Mouse (Mus musculus) megakaryocyte, embryonic 14.5 days (primary cell): ENCODE data around the gene Borcs5. TPM values are rescaled to one million over a fixed set of nuclear protein-coding genes. Genes with fewer than 3 reads are reported as not detected.

Experiments
- H3K27me3 ChIP-seq: replicated peaks from 2 replicates; pipeline ENCODE3; 2012; ENCODE audit warnings: inconsistent platforms
- H3K36me3 ChIP-seq: replicated peaks from 2 replicates; pipeline ENCODE3; 2012; ENCODE audit warnings: low read length, inconsistent platforms, mixed read lengths
- H3K4me1 ChIP-seq: 2 replicates; pipeline ENCODE4 v1.6.1; 2012; ENCODE audit warnings: inconsistent platforms
- H3K4me3 ChIP-seq: replicated peaks from 2 replicates; pipeline ENCODE3; 2012; ENCODE audit warnings: moderate library complexity, mild to moderate bottlenecking, inconsistent platforms
- H3K9me3 ChIP-seq: 2 replicates; pipeline ENCODE4 v1.6.1; 2012; ENCODE audit warnings: inconsistent platforms
- FLI1 ChIP-seq: IDR thresholded peaks from 2 replicates; pipeline ENCODE4 v1.6.1; 2012; ENCODE audit warnings: low read length, inconsistent platforms, mixed read lengths
- GATA1 ChIP-seq: IDR thresholded peaks from 3 replicates; pipeline ENCODE4 v1.6.1; 2012; ENCODE audit warnings: mixed read lengths, low read length, inconsistent platforms, borderline replicate concordance
- polyA plus RNA-seq: library from polyadenylated mRNA; stranded (reverse); fragments of >175 nt; gene quantifications from 2 replicates; pipeline ENCODE4 v1.2.3, GENCODE M21; 2012; ENCODE audit warnings: low replicate concordance; ENCODE audit not compliant: insufficient read depth

Borcs5 gene
- polyA plus RNA-seq, 1 experiment = 15.7 TPM

- no peak for TF ChIP-seq GATA1
- TF ChIP-seq FLI1 = no peak
- Histone ChIP-seq H3K27me3 (peaks cover 13% of the 10 kb centered on the region), H3K4me1 (peaks cover 5% of the 10 kb centered on the region), H3K4me3 (no peak overlapping the region), H3K36me3 (no peaks in the 10 kb centered on the region), H3K9me3 (no peaks in the 10 kb centered on the region)
Measured at GRCm38 (mm10) chr6:134606540-134606939, 32.8 kb upstream of the Borcs5 start.

GRCm38 (mm10) chr6:134606949-134607746 is 32.2 kb upstream of the Borcs5 start:
- peak overlapping the region; percentile 4 for H3K4me3 ChIP-seq
- H3K27me3 ChIP-seq = peaks cover 13% of the 10 kb centered on the region
- H3K36me3 ChIP-seq = no peaks in the 10 kb centered on the region
- peaks cover 5% of the 10 kb centered on the region for H3K4me1 ChIP-seq
- TF ChIP-seq GATA1 (no peak), FLI1 (no peak)
- H3K9me3 ChIP-seq = no peaks in the 10 kb centered on the region

DNA sequence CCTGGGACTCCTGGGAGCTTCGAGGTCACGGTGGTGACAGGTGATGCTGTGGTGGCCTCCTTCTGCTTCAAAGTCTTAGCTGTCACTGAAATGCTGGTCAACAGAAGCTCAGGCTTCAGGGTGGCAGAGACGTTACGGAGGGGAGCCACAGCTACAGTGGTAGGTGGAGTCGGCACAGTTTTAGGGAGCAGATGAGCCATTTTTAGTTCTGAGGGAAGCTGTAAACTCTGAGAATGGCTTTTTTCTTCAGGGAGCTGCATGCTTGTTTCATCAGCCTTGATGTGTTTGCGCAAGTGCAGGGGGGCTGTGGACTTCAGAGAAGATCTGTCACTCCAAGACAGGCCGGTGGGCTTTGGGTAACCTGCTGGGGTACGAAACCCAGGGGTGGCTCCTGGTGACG is 28.9 kb upstream of the Borcs5 start:
- Histone ChIP-seq H3K9me3 (no peaks in the 10 kb centered on the region), H3K4me3 (no peak overlapping the region), H3K27me3 (peaks cover 5% of the 10 kb centered on the region), H3K4me1 (peaks cover 8% of the 10 kb centered on the region), H3K36me3 (no peaks in the 10 kb centered on the region)
- no peak for TF ChIP-seq FLI1
- TF ChIP-seq GATA1 = no peak

- Histone ChIP-seq H3K9me3 (no peaks in the 10 kb centered on the region), H3K36me3 (no peaks in the 10 kb centered on the region), H3K4me1 (peaks cover 8% of the 10 kb centered on the region), H3K4me3 (no peak overlapping the region), H3K27me3 (no peaks in the 10 kb centered on the region)
- TF ChIP-seq GATA1 (no peak), FLI1 (no peak)
Measured at GRCm38 (mm10) chr6:134611896-134612295, 27.4 kb upstream of the Borcs5 start.

GRCm38 (mm10) chr6:134614322-134614721 is 25.0 kb upstream of the Borcs5 start:
- H3K4me1 ChIP-seq = peaks cover 3% of the 10 kb centered on the region; the same call in 1 of the 2 replicates
- no peaks in the 10 kb centered on the region for H3K27me3 ChIP-seq
- no peak overlapping the region for H3K4me3 ChIP-seq
- H3K9me3 ChIP-seq = no peaks in the 10 kb centered on the region
- TF ChIP-seq FLI1 (no peak), GATA1 (no peak)
- no peaks in the 10 kb centered on the region for H3K36me3 ChIP-seq

- Histone ChIP-seq H3K27me3 (no peaks in the 10 kb centered on the region), H3K36me3 (no peaks in the 10 kb centered on the region), H3K4me1 (peaks cover 3% of the 10 kb centered on the region; the same call in 1 of the 2 replicates), H3K4me3 (peak overlapping the region; percentile 84), H3K9me3 (no peaks in the 10 kb centered on the region)
- no peak for TF ChIP-seq FLI1
- TF ChIP-seq GATA1 = no peak
Measured at GRCm38 (mm10) chr6:134614723-134615648, 24.3 kb upstream of the Borcs5 start.

DNA sequence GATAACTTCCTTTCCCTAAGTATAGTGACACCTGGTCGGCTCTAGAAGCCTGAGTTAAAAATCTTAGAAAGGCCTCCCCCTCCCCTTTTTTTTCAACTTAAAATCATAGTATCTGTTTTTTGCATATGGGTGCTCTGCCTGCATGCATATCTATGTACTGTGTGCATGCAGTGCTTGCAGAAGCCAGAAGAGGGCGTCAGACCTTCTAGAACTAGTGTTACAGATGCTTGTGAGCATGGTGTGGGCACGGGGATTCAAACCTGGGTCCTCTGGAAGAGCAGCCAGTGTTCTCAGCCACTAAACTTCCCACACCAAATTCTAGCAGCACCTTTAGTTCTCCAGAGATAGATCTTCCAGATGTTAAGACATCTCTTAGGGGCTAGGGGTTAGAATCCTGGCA is 21.7 kb upstream of the Borcs5 start:
- Histone ChIP-seq H3K4me3 (no peak overlapping the region), H3K9me3 (no peaks in the 10 kb centered on the region), H3K27me3 (no peaks in the 10 kb centered on the region), H3K4me1 (peaks cover 15% of the 10 kb centered on the region), H3K36me3 (no peaks in the 10 kb centered on the region)
- TF ChIP-seq FLI1 (no peak), GATA1 (no peak)

- no peak overlapping the region for H3K4me3 ChIP-seq
- H3K4me1 ChIP-seq = peaks cover 16% of the 10 kb centered on the region
- no peaks in the 10 kb centered on the region for H3K36me3 ChIP-seq
- H3K9me3 ChIP-seq = no peaks in the 10 kb centered on the region
- H3K27me3 ChIP-seq = no peaks in the 10 kb centered on the region
- TF ChIP-seq FLI1 (no peak), GATA1 (no peak)
Measured at GRCm38 (mm10) chr6:134620129-134620528, 19.2 kb upstream of the Borcs5 start.

- peaks cover 16% of the 10 kb centered on the region for H3K4me1 ChIP-seq
- no peaks in the 10 kb centered on the region for H3K36me3 ChIP-seq
- no peak overlapping the region for H3K4me3 ChIP-seq
- H3K27me3 ChIP-seq = no peaks in the 10 kb centered on the region
- TF ChIP-seq FLI1 (no peak), GATA1 (no peak)
- no peaks in the 10 kb centered on the region for H3K9me3 ChIP-seq
Measured at GRCm38 (mm10) chr6:134620846-134621551, 18.3 kb upstream of the Borcs5 start.

GRCm38 (mm10) chr6:134621552-134621949 is 17.8 kb upstream of the Borcs5 start:
- no peaks in the 10 kb centered on the region for H3K36me3 ChIP-seq
- TF ChIP-seq GATA1 = no peak
- no peak for TF ChIP-seq FLI1
- H3K4me3 ChIP-seq = peak overlapping the region; percentile 44
- H3K9me3 ChIP-seq = no peaks in the 10 kb centered on the region
- no peaks in the 10 kb centered on the region for H3K27me3 ChIP-seq
- H3K4me1 ChIP-seq = peaks cover 16% of the 10 kb centered on the region
